Mouse (Mus musculus): Measurements from ENCODE around the gene Dvl2. TPM values are rescaled to one million over a fixed set of nuclear protein-coding genes. Genes with fewer than 3 reads are reported as not detected.

Dvl2 gene
- polyA plus RNA-seq, 1 experiment from 2014 or later = 46.6 TPM

GRCm38 (mm10) chr11:70040184-70040583 lies 39.8 kb downstream of the Dvl2 start:
- WGBS = 92% methylated on average over 7 of the region's 7 CpGs
- H3K27me3 ChIP-seq = no peaks in the 10 kb centered on the region
- no peak overlapping the region for H3K4me3 ChIP-seq (replicated peaks)
- peaks cover 5% of the 10 kb centered on the region; the same call in 1 of the 2 replicates for H3K4me1 ChIP-seq
- no peak overlapping the region for H3K9ac ChIP-seq
- peaks cover 77% of the 10 kb centered on the region for H3K36me3 ChIP-seq (replicated peaks)
- no peak for ATAC-seq (ENCODE audit: low FRiP score)
- no peak overlapping the region for H3K4me2 ChIP-seq
- H3K9me3 ChIP-seq = no peaks in the 10 kb centered on the region
- H3K27ac ChIP-seq = no peak overlapping the region

DNA sequence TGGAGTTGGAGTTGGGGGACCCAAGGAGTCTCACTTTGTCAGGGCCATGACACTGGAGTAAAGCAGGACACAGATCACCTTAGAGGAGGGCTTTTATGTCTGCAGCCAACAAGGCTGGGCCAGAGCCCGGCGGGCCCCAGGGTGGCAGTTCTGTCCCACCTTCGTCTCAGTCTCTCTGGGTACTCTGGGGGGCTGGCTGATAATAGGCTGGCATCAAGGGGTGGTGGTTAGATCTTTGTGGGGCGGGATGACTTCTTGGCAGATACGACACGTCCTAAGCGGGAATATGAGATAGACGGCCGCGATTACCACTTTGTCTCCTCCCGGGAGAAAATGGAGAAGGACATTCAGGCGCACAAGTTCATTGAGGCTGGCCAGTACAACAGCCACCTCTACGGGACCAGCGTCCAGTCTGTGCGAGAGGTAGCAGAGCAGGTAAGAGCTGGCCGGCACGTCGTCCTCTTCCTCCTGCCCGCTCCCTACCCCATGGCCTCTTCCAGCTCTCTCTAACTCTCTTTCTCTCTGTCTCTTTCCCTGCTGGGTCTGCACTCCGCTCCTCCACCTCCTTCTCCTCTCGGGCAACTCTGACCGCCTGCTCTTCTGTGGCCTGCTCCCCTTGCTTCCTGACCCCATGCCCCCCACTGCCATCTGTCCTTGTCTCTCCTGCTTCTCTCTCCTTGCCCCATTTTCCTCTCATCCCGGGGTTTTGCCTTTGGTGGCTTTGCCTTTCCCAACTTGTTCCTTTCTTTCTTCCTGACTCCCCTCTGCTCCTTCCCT lies 42.1 kb downstream of the Dvl2 start:
- no peak overlapping the region for H3K9ac ChIP-seq
- H3K9me3 ChIP-seq = no peaks in the 10 kb centered on the region
- no peaks in the 10 kb centered on the region for H3K27me3 ChIP-seq
- peaks cover 77% of the 10 kb centered on the region for H3K36me3 ChIP-seq (replicated peaks)
- peaks cover 5% of the 10 kb centered on the region; the same call in 1 of the 2 replicates for H3K4me1 ChIP-seq
- no peak overlapping the region for H3K4me3 ChIP-seq (replicated peaks)
- ATAC-seq (ENCODE audit: low FRiP score) = no peak
- H3K27ac ChIP-seq = no peak overlapping the region
- WGBS = 89% methylated on average over 23 of the region's 23 CpGs
- H3K4me2 ChIP-seq = no peak overlapping the region

- Histone ChIP-seq H3K4me3 (replicated peaks) (no peak overlapping the region), H3K9ac (0 out of 2 replicates have a peak overlapping the region, but pooled peaks have one; percentile 17), H3K27ac (peak overlapping the region; percentile 36; the same call in 1 of the 2 replicates), H3K27me3 (no peaks in the 10 kb centered on the region), H3K36me3 (replicated peaks) (peaks cover 67% of the 10 kb centered on the region), H3K4me1 (peaks cover 5% of the 10 kb centered on the region; the same call in 1 of the 2 replicates), H3K9me3 (no peaks in the 10 kb centered on the region), H3K4me2 (no peak overlapping the region)
- 92% methylated on average over 7 of the region's 7 CpGs for WGBS
- no peak for ATAC-seq (ENCODE audit: low FRiP score)
Measured at GRCm38 (mm10) chr11:70043665-70044064, 43.3 kb downstream of the Dvl2 start.

DNA sequence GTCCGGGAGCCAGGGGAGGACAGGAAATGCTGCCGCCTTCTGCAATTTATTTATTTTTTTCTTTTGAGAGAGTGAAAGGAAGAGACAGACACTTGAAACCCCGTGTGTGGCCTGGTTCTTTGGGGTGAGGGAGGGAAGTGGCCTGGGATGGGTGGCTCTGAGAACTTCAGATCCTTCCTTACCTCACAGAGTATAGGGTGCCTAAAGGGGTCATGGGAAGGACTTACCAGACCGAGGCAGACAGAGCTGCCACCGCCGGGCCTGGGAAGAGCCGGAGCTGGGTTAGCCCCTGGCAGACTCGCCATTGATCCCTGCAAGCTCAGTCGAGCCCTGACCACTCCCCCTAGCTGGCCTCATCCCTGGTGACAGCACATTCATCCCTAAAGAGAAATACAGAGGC lies 45.0 kb downstream of the Dvl2 start:
- WGBS = 36% methylated on average over 9 of the region's 9 CpGs
- H3K27ac ChIP-seq = peak overlapping the region; percentile 16; the same call in 1 of the 2 replicates
- no peak overlapping the region for H3K4me2 ChIP-seq
- H3K4me3 ChIP-seq (replicated peaks) = no peak overlapping the region
- no peaks in the 10 kb centered on the region for H3K9me3 ChIP-seq
- H3K4me1 ChIP-seq = peaks cover 5% of the 10 kb centered on the region; the same call in 1 of the 2 replicates
- ATAC-seq (ENCODE audit: low FRiP score) = no peak
- no peaks in the 10 kb centered on the region; the same call in 1 of the 2 replicates for H3K27me3 ChIP-seq
- H3K36me3 ChIP-seq (replicated peaks) = peaks cover 51% of the 10 kb centered on the region
- no peak overlapping the region for H3K9ac ChIP-seq

DNA sequence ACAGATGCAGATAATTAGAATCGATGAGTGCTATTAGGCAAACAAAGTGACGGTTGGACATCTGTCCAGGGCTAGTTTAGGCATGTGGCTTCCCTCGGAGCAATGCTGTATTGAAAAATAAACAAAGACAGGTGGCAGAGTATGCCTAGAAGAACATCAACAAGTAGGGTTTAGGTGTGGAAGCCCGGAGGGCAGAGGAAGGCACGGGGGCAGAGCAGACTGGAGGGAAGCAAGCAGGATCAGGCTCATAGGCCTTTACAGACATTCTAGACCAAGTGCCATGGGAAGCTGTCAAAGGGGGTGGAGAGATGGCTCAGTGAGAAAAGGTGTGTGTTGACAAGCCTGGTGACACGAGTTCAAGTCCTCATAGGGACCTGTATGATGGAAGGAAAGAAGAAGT lies 49.0 kb downstream of the Dvl2 start:
- Histone ChIP-seq H3K9me3 (no peaks in the 10 kb centered on the region), H3K27ac (no peak overlapping the region), H3K27me3 (no peaks in the 10 kb centered on the region; the same call in 1 of the 2 replicates), H3K4me1 (peaks cover 3% of the 10 kb centered on the region; the same call in 1 of the 2 replicates), H3K36me3 (replicated peaks) (peaks cover 12% of the 10 kb centered on the region), H3K4me3 (replicated peaks) (no peak overlapping the region), H3K4me2 (no peak overlapping the region), H3K9ac (no peak overlapping the region)
- 73% methylated on average over 6 of the region's 6 CpGs for WGBS
- no peak for ATAC-seq (ENCODE audit: low FRiP score)

DNA sequence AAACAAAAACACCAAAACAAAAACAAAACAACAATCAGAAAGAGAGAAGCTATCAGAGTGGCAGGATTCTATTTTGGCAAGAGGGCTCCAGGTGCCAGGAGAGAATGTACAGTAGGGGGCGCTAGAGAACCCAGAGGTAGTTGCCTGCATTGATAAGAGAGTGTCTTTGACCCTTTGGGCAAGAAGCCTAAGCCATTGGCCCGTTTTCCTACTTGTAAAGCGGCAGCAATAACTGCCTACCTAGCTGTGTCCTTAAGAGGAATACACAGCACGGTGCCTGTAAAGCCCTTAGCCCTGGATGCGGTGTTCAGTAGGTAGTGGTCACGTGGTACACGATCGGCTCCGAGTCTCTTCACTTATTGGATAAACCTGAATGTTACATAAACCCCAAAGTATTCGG lies 49.4 kb downstream of the Dvl2 start:
- Histone ChIP-seq H3K27ac (no peak overlapping the region), H3K9ac (no peak overlapping the region), H3K27me3 (no peaks in the 10 kb centered on the region; the same call in 1 of the 2 replicates), H3K4me3 (replicated peaks) (no peak overlapping the region), H3K36me3 (replicated peaks) (peaks cover 7% of the 10 kb centered on the region), H3K4me2 (no peak overlapping the region), H3K4me1 (no peaks in the 10 kb centered on the region; the same call in 1 of the 2 replicates), H3K9me3 (no peaks in the 10 kb centered on the region)
- ATAC-seq (ENCODE audit: low FRiP score) = no peak
- WGBS = 68% methylated on average over 10 of the region's 10 CpGs

DNA sequence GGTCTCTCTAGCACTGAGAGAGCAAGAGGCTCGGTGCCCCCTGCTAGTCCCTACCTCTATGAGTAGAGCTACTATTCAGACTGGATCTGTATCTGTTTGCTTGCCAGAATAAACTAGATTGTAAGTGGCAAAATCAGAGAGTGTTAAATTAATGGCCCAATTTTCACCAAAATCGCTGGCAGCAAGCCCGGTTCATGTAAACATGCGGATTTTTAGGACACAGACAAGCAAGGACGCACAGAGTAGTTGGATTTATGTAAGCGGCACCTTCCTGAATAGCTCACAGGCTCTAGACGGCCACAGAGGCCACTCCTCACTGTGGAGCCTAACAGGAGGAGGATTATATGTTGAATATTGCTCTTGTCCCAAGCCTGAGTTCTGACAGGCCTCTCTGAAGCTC lies 52.8 kb downstream of the Dvl2 start:
- Histone ChIP-seq H3K36me3 (replicated peaks) (no peaks in the 10 kb centered on the region), H3K4me3 (replicated peaks) (no peak overlapping the region), H3K27me3 (no peaks in the 10 kb centered on the region; the same call in 1 of the 2 replicates), H3K4me2 (no peak overlapping the region), H3K9ac (no peak overlapping the region), H3K27ac (no peak overlapping the region), H3K9me3 (no peaks in the 10 kb centered on the region), H3K4me1 (peaks cover 10% of the 10 kb centered on the region)
- ATAC-seq (ENCODE audit: low FRiP score) = no peak
- 78% methylated on average over 7 of the region's 7 CpGs for WGBS

GRCm38 (mm10) chr11:70053898-70054570 lies 53.6 kb downstream of the Dvl2 start, which contains the start of gene Asgr1:
Asgr1 (plus strand) TSS chr11:70054085.
- H3K9ac ChIP-seq = no peak within 1 kb of the TSS
- H3K4me3 ChIP-seq (replicated peaks) = no peak within 1 kb of the TSS
- H3K4me1 ChIP-seq = peaks cover 10% of the 10 kb centered on the region
- no peak for ATAC-seq (ENCODE audit: low FRiP score)
- H3K36me3 ChIP-seq (replicated peaks) = no peaks in the 10 kb centered on the region
- no peak within 1 kb of the TSS for H3K27ac ChIP-seq
- H3K9me3 ChIP-seq = no peaks in the 10 kb centered on the region
- 91% methylated on average over 10 of the region's 10 CpGs for WGBS
- H3K27me3 ChIP-seq = no peaks in the 10 kb centered on the region; the same call in 1 of the 2 replicates
- no peak within 1 kb of the TSS for H3K4me2 ChIP-seq

- Histone ChIP-seq H3K9ac (no peak overlapping the region), H3K27me3 (no peaks in the 10 kb centered on the region), H3K9me3 (no peaks in the 10 kb centered on the region), H3K27ac (no peak overlapping the region), H3K36me3 (replicated peaks) (no peaks in the 10 kb centered on the region), H3K4me3 (replicated peaks) (no peak overlapping the region), H3K4me2 (peak overlapping the region; percentile 29), H3K4me1 (peaks cover 10% of the 10 kb centered on the region)
- no peak; the same call in 1 of the 2 replicates for ATAC-seq (ENCODE audit: low FRiP score)
- 29% methylated on average over 17 of the region's 18 CpGs for WGBS
Measured at GRCm38 (mm10) chr11:70055618-70056214, 55.3 kb downstream of the Dvl2 start.

- H3K27ac ChIP-seq = no peak overlapping the region
- H3K4me3 ChIP-seq (replicated peaks) = no peak overlapping the region
- H3K9me3 ChIP-seq = no peaks in the 10 kb centered on the region
- no peak overlapping the region for H3K9ac ChIP-seq
- H3K4me1 ChIP-seq = peaks cover 10% of the 10 kb centered on the region
- no peaks in the 10 kb centered on the region for H3K27me3 ChIP-seq
- WGBS = 85% methylated on average over 9 of the region's 9 CpGs
- no peaks in the 10 kb centered on the region for H3K36me3 ChIP-seq (replicated peaks)
- ATAC-seq (ENCODE audit: low FRiP score) = no peak
- H3K4me2 ChIP-seq = no peak overlapping the region
Measured at GRCm38 (mm10) chr11:70057805-70058204, 57.4 kb downstream of the Dvl2 start.

GRCm38 (mm10) chr11:70059930-70060329 lies 59.5 kb downstream of the Dvl2 start:
- Histone ChIP-seq H3K9ac (no peak overlapping the region), H3K27me3 (no peaks in the 10 kb centered on the region), H3K4me2 (no peak overlapping the region), H3K36me3 (replicated peaks) (no peaks in the 10 kb centered on the region), H3K9me3 (no peaks in the 10 kb centered on the region), H3K27ac (no peak overlapping the region), H3K4me1 (peaks cover 10% of the 10 kb centered on the region), H3K4me3 (replicated peaks) (no peak overlapping the region)
- WGBS = 68% methylated on average over 6 of the region's 6 CpGs
- no peak for ATAC-seq (ENCODE audit: low FRiP score)
